Mouse (Mus musculus) bone marrow, adult 2 months (tissue): ENCODE data around the gene Cib4. TPM values are rescaled to one million over a fixed set of nuclear protein-coding genes. Genes with fewer than 3 reads are reported as not detected.

Experiments used
- H3K27ac ChIP-seq: fragments of 200-500 bp; 2 replicates; pipeline ENCODE4 v1.5.1; 2012; ENCODE audit warnings: low read depth, mild to moderate bottlenecking, control low read depth, inconsistent platforms, low read length; ENCODE audit not compliant: control insufficient read depth, poor library complexity, insufficient read depth
- H3K4me1 ChIP-seq: fragments of 200-500 bp; 2 replicates; pipeline ENCODE4 v1.6.1; 2011; ENCODE audit warnings: low read length; ENCODE audit not compliant: control insufficient read depth, insufficient read depth
- H3K4me3 ChIP-seq: fragments of 200-500 bp; replicated peaks from 2 replicates; pipeline ENCODE3; 2011; ENCODE audit warnings: mild to moderate bottlenecking, low read depth, low read length, control low read depth; ENCODE audit not compliant: control insufficient read depth
- CTCF ChIP-seq: fragments of 200-500 bp; IDR thresholded peaks from 2 replicates; pipeline ENCODE4 v1.5.1; 2011; ENCODE audit warnings: low read length, control low read depth; ENCODE audit not compliant: control insufficient read depth, insufficient read depth
- POLR2A ChIP-seq: fragments of 200-500 bp; IDR thresholded peaks from 2 replicates; pipeline ENCODE4 v1.6.1; 2011; ENCODE audit warnings: low read depth, mild to moderate bottlenecking, control low read depth, low read length, borderline replicate concordance; ENCODE audit not compliant: control insufficient read depth
- WGBS: fragments of 180-500 bp; shearing (Covaris S2); methylation state at CpG from one replicate; pipeline ENCODE4 v1.1.7; 2018; 5-methylcytosine and 5-hydroxymethylcytosine counted together
- polyA plus RNA-seq: library from polyadenylated mRNA; stranded (reverse); fragments of >200 nt; gene quantifications from 2 replicates; pipeline ENCODE4 v1.2.4, GENCODE M21; 2011; ENCODE audit warnings: low replicate concordance; ENCODE audit not compliant: missing spikeins, insufficient read depth, insufficient read length

Gene Cib4
- polyA plus RNA-seq, 1 experiment = not detected

DNA sequence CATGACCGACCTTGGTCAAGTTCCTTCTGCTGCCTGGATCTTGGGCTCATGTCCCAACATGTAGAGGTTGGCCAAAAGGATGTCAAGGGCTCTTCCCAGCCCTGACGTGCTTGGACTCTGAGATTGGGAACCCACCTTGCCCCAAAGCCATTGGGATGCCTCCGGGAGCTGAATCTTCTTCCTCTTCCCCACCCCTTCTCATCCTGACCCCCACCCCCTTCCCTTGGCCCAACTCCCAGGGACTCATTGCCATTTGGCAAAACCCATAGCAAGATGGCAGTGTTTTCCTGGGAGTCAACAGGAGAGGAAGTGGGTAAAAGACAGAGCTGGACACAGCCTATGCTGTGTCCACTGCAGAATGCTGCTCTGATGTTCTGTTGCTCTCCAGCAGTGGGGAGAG is 43.9 kb upstream of the Cib4 start:
- WGBS = 60% methylated on average over 3 of the region's 3 CpGs
- Histone ChIP-seq H3K27ac (no peak overlapping the region), H3K4me3 (no peak overlapping the region), H3K4me1 (no peaks in the 10 kb centered on the region)
- no peak for TF ChIP-seq POLR2A
- no peak for TF ChIP-seq CTCF

DNA sequence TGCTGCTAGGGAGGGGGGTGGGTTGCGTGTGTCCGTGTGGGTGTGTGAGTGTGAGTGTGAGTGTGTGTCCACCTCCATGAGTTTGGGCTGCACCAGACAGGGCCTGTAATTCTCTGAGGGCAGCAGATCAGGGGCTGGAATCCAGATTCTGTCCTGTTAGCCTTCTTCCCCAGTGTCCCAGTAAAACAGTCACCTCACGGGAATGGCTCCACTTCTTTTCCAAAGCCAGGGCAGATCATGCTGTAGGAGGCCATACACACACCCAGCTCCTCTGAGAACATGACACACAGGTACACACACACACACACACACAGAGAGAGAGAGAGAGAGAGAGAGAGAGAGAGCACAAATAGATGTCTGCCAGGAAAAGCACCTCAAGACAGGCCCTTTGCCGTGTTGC is 43.4 kb upstream of the Cib4 start:
- 56% methylated on average over 4 of the region's 4 CpGs for WGBS
- no peaks in the 10 kb centered on the region for H3K4me1 ChIP-seq
- no peak overlapping the region for H3K27ac ChIP-seq
- H3K4me3 ChIP-seq = no peak overlapping the region
- TF ChIP-seq CTCF = no peak
- TF ChIP-seq POLR2A = no peak

DNA sequence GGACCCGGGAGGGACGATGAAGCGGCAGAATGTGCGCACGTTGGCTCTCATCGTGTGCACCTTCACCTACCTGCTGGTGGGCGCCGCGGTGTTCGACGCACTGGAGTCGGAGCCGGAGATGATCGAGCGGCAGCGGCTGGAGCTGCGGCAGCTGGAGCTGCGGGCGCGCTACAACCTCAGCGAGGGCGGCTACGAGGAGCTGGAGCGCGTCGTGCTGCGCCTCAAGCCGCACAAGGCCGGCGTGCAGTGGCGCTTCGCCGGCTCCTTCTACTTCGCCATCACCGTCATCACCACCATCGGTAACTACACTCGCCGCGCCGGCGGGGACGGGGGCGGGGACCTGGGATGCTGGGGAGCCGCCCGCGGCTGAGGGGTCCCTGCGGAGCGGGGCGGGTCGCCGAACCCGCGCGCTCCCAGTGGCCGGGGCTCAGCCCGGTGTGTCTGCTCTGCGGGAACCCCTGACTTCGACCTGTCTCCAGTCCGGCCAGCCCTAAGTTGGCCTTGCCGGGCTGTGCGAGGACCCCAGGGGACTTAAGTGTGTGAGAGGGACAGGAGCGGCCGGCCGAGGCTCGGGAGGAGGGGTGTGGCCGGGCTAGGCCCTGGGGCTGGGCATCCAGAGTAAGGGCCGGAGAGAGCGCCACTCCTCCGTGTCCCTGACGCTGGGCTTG is 42.8 kb upstream of the Cib4 start:
- 4% methylated on average over 70 of the region's 70 CpGs for WGBS
- H3K4me3 ChIP-seq = no peak overlapping the region
- TF ChIP-seq CTCF = no peak
- TF ChIP-seq POLR2A = no peak
- no peaks in the 10 kb centered on the region for H3K4me1 ChIP-seq
- no peak overlapping the region for H3K27ac ChIP-seq

DNA sequence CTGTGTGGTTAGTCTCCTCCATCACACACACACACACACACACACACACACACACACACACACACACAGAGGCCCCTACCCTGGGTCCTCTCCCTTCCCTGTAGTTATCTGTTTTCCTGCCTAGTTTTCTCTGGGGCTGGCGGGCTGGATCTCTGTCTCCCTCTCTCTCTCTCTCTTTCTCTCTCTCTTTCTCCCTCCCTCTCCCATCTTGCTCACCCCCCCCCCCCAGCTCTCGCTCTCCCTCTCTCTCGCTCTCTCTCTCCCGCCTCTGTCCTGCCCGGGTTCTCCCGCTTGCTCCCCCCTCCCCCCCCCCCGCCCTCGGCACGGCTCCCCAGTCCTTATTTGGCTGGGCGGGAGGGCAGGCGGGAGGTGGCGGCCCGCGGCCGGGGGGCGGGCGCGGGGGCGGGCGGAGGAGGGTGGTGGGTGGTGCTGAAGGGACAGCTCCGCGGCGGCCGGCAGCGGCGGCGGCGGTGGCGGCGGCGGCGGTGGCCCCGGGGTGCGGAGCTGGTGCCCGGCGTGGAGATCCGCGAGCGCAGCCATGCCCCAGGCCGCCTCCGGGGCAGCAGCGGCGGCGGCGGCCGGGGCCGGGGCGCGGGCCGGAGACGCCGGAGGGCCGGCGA is 42.2 kb upstream of the Cib4 start, which contains the start of gene Kcnk3:
Gene Kcnk3, plus strand, starts transcription at position 490 of the 620 bp plus-strand sequence.
- no peak within 1 kb of the TSS for H3K27ac ChIP-seq
- TF ChIP-seq POLR2A (no peak), CTCF (no peak)
- no peak within 1 kb of the TSS for H3K4me3 ChIP-seq
- 2% methylated on average over 40 of the region's 54 CpGs for WGBS
- no peaks in the 10 kb centered on the region for H3K4me1 ChIP-seq

DNA sequence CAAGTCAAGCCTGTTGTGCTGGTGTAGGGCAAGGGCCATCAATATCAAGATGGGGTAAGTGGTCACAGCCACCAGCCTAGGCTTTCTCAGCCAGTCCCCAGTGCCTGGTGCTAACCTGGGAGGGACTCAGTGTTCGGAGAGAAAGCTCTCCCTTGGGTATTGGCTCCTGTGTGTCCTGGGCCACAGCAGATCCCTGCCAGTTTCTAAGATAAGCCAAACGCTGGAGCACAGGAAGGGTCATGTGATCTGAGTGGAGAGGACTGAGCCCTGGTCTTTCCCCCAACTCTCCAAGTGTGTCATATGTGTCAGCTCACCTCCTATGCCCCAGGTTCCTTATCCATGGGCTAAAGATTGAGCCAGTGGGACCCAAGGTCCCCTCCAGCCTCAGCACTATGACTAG is 41.5 kb upstream of the Cib4 start:
- no peak overlapping the region for H3K27ac ChIP-seq
- TF ChIP-seq CTCF (no peak), POLR2A (no peak)
- WGBS = 25% methylated on average over 2 of the region's 2 CpGs
- no peak overlapping the region for H3K4me3 ChIP-seq
- H3K4me1 ChIP-seq = no peaks in the 10 kb centered on the region

DNA sequence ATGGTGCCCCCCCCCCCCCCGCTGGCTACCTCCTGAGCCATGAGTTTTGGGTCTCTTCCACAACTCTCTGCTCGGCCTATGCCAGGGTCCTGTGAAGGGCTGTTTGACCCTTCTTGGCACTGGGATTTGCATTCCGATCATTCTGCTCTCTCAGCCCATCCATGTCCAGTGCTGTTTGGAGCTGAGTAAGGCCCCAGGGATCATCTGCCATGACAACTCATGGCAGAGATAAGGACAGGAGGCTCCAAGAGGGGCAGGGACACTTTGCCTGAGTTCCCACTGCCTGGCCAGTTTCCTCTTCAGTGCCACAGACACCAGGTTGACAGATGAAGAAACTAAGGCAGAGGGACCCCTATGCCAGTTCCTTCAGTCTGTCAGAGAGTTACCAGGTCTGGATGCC is 41.0 kb upstream of the Cib4 start:
- TF ChIP-seq POLR2A = no peak
- no peak for TF ChIP-seq CTCF
- 68% methylated on average over 3 of the region's 3 CpGs for WGBS
- no peaks in the 10 kb centered on the region for H3K4me1 ChIP-seq
- no peak overlapping the region for H3K27ac ChIP-seq
- no peak overlapping the region for H3K4me3 ChIP-seq

DNA sequence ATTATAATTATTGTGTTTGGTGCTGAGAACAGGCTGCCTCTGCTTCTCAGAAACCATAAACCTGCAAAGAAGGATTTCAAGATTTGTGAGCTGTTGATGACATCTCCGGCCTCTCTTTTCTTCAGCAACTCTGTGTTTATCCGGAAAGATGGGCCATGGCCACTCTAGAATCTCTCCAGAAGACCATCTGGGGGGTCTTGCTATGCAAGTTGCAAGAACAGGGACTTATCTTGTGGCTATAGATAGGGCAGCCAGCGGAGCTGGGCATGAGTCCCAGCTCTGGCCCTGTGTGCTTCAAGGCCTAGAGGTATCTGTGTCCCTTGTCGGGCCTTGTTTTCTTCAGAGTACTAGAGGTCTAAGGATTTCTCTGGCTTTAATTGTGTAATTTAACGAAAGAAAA is 36.4 kb upstream of the Cib4 start:
- 76% methylated on average over 5 of the region's 5 CpGs for WGBS
- no peak overlapping the region for H3K27ac ChIP-seq
- no peaks in the 10 kb centered on the region for H3K4me1 ChIP-seq
- H3K4me3 ChIP-seq = no peak overlapping the region
- no peak for TF ChIP-seq POLR2A
- TF ChIP-seq CTCF = no peak

DNA sequence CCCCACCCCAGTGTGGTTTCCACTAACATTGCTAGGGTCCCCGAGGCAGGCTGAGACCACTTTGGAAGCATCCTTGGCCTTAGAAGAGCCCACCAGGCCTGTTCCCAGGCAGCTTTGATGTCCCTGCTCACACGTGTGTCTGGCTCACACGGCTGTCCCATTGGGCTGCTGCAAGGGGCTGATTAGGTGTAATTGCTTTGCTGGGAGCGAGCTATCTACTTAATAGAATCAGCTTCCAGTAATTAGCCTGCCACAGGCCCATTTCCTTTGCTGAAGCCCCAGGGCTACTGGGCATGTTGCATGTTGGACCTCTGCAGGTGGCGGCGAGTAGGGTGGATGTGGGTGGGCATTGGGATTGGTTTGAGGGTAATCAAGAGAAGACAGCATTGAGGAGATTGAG is 35.1 kb upstream of the Cib4 start:
- no peaks in the 10 kb centered on the region for H3K4me1 ChIP-seq
- H3K27ac ChIP-seq = no peak overlapping the region
- TF ChIP-seq POLR2A (no peak), CTCF (no peak)
- no peak overlapping the region for H3K4me3 ChIP-seq
- WGBS = 56% methylated on average over 6 of the region's 6 CpGs

DNA sequence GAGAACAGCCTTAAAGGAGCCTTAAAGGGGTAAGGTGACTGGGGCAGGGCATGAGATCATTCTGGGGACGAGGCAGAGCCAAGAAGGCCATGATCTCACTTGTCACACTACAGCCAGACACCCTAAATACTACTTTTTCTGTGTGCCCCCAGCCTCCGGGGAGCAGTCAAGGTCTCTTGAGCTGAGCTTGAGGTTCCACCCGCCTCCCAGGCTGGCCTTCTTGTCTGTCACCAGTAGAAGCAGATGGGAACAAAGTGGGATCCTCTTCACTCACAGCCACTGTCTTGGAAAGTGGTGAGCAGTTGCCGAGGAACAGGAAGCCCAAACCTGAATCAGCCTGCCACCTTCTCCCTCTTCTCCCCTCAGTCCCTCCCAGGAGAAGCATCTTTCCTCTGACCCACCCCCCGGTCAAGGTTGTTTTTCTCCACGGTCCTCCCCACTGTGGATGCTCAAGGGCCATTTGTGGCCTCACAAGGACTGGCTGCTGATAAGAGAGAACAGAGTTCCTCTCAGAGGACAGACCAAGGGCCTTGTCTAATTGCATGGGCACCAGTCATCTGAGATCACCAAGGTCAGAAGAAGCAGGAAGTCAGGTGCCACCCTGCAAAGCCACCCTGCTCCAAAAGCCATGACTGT is 32.9 kb upstream of the Cib4 start:
- WGBS = 64% methylated on average over 6 of the region's 6 CpGs
- H3K4me3 ChIP-seq = no peak overlapping the region
- TF ChIP-seq POLR2A (no peak), CTCF (no peak)

More for the DNA sequence above, 32.9 kb upstream of the Cib4 start:
- no peak overlapping the region for H3K27ac ChIP-seq
- H3K4me1 ChIP-seq = no peaks in the 10 kb centered on the region
